Mouse (Mus musculus) megakaryocyte progenitor cell, adult 5-6 weeks (primary cell): ENCODE measurements around the gene Adcy9. TPM values are rescaled to one million over a fixed set of nuclear protein-coding genes. Genes with fewer than 3 reads are reported as not detected.
"Not testable (repeated sequence)": the region's sequence is repeated elsewhere in the genome, so short reads cannot be mapped to it uniquely, and the experiment has no call there.

Experiments used
- ATAC-seq: replicated peaks from 2 replicates; pipeline ENCODE4 v1.8.0; 2016; ENCODE audit warnings: mild to moderate bottlenecking, moderate TSS enrichment, inconsistent platforms; ENCODE audit not compliant: poor library complexity
- total RNA-seq, 2 experiments: library from RNA; stranded (forward) in 1 of 2; stranded (reverse) in 1 of 2; fragments of 157-497, 149-512 nt in 1 of 2; fragments of 200-1000 nt in 1 of 2; gene quantifications; 2 replicates each; pipeline versions ENCODE4 v1.2.3 to v1.2.4; 2015 to 2017

The Adcy9 gene
- total RNA-seq, 2 experiments from 2014 or later: 2.7 to 3.7 TPM

- no peak for ATAC-seq
Measured at GRCm38 (mm10) chr16:4279601-4280000, 140.7 kb downstream of the Adcy9 start.

- ATAC-seq: no peak
Measured at GRCm38 (mm10) chr16:4276621-4277020, 143.7 kb downstream of the Adcy9 start.

GRCm38 (mm10) chr16:4276151-4276550, 144.1 kb downstream of the Adcy9 start:
- no peak for ATAC-seq

- no peak for ATAC-seq
Measured at GRCm38 (mm10) chr16:4273702-4274476, 146.4 kb downstream of the Adcy9 start.

GRCm38 (mm10) chr16:4272254-4272653, 148.0 kb downstream of the Adcy9 start:
- ATAC-seq: peak; percentile 72

- ATAC-seq: no peak
Measured at GRCm38 (mm10) chr16:4270911-4271310, 149.4 kb downstream of the Adcy9 start.

GRCm38 (mm10) chr16:4267857-4268666, 152.2 kb downstream of the Adcy9 start:
- peak; percentile 97 for ATAC-seq

- ATAC-seq: no peak
Measured at GRCm38 (mm10) chr16:4267453-4267852, 152.8 kb downstream of the Adcy9 start.

- ATAC-seq: no peak
Measured at GRCm38 (mm10) chr16:4265351-4265750, 154.9 kb downstream of the Adcy9 start.

- ATAC-seq: no peak
Measured at GRCm38 (mm10) chr16:4263486-4263885, 156.8 kb downstream of the Adcy9 start.

- no peak for ATAC-seq
Measured at GRCm38 (mm10) chr16:4257546-4257945, 162.8 kb downstream of the Adcy9 start.

- no peak for ATAC-seq
Measured at GRCm38 (mm10) chr16:4248791-4249190, 171.5 kb downstream of the Adcy9 start.

GRCm38 (mm10) chr16:4245241-4245640, 175.1 kb downstream of the Adcy9 start:
- not testable (repeated sequence) for ATAC-seq

Other genes with a start within 250 kb of the Adcy9 start
- 43.2 and 45.4 TPM in 2 replicates for gene Crebbp, start 206.5 kb downstream of the Adcy9 start, total RNA-seq (2015)
- 11.5 and 25.0 TPM in 2 replicates for gene Crebbp, start 206.5 kb downstream of the Adcy9 start, total RNA-seq (2017)
- 2.9 and 4.4 TPM in 2 replicates for gene Srl, start 121.3 kb upstream of the Adcy9 start, total RNA-seq (2015)
- gene Srl, start 121.3 kb upstream of the Adcy9 start, total RNA-seq (2017): 13.9 and 18.7 TPM in 2 replicates
- 37.1 and 41.2 TPM in 2 replicates for gene Tfap4, start 139.4 kb upstream of the Adcy9 start, total RNA-seq (2015)
- 42.0 and 53.9 TPM in 2 replicates for gene Tfap4, start 139.4 kb upstream of the Adcy9 start, total RNA-seq (2017)
- 1.1 and 1.5 TPM in 2 replicates for gene Glis2, start 174.2 kb upstream of the Adcy9 start, total RNA-seq (2015)
- gene Glis2, start 174.2 kb upstream of the Adcy9 start, total RNA-seq (2017): 0.64 and 1.1 TPM in 2 replicates
- 74.0 and 86.1 TPM in 2 replicates for gene Pam16, start 204.5 kb upstream of the Adcy9 start, total RNA-seq (2015)
- gene Pam16, start 204.5 kb upstream of the Adcy9 start, total RNA-seq (2017): 19.1 and 35.2 TPM in 2 replicates
- 0.07 and 0.49 TPM in 2 replicates for gene Vasn, start 219.4 kb upstream of the Adcy9 start, total RNA-seq (2015)
- gene Vasn, start 219.4 kb upstream of the Adcy9 start, total RNA-seq (2017): 0.17 and 0.34 TPM in 2 replicates
- 24.6 and 26.3 TPM in 2 replicates for gene Dnaja3, start 219.5 kb upstream of the Adcy9 start, total RNA-seq (2015)
- 59.5 and 71.1 TPM in 2 replicates for gene Dnaja3, start 219.5 kb upstream of the Adcy9 start, total RNA-seq (2017)